Mouse (Mus musculus): ENCODE results near the gene Nhsl1.

GRCm38 (mm10) chr10:18408635-18409034 lies 89.8 kb downstream of the Nhsl1 start:
- TF ChIP-seq GATA1 (IDR thresholded peaks at IDR 0.05; ENCODE audit: borderline replicate concordance, low read length): no peak
- TF ChIP-seq FLI1 (IDR thresholded peaks at IDR 0.05; ENCODE audit: low read length): no peak

All from megakaryocyte, embryonic 14.5 days (primary cell).